Mouse (Mus musculus) forebrain, embryonic 15.5 days (tissue): ENCODE results near the gene Gipr. TPM values are rescaled to one million over a fixed set of nuclear protein-coding genes. Genes with fewer than 3 reads are reported as not detected.

Experiments used
- ATAC-seq: fragments of 200-750 bp; cut with Nextera tagmentation; replicated peaks from 2 replicates; pipeline ENCODE4 v1.8.0; 2017; ENCODE audit warnings: mild to moderate bottlenecking, moderate TSS enrichment, moderate library complexity
- H3K27ac ChIP-seq: fragments of 300-500 bp; sonication (generic); replicated peaks from 2 replicates; pipeline ENCODE4 v1.5.1; 2015; ENCODE audit warnings: mild to moderate bottlenecking, inconsistent platforms
- H3K27me3 ChIP-seq: fragments of 300-500 bp; sonication (generic); 2 replicates; pipeline ENCODE4 v1.6.1; 2015; ENCODE audit warnings: inconsistent platforms
- H3K36me3 ChIP-seq: fragments of 300-500 bp; sonication (generic); 2 replicates; pipeline ENCODE4 v1.6.1; 2015; ENCODE audit warnings: mild to moderate bottlenecking, inconsistent platforms
- H3K4me1 ChIP-seq: fragments of 300-500 bp; sonication (generic); 2 replicates; pipeline ENCODE4 v1.6.1; 2015; ENCODE audit warnings: inconsistent platforms
- H3K4me2 ChIP-seq: fragments of 300-500 bp; sonication (generic); replicated peaks from 2 replicates; pipeline ENCODE4 v1.6.1; 2015; ENCODE audit warnings: mild to moderate bottlenecking, inconsistent platforms
- H3K4me3 ChIP-seq: fragments of 300-500 bp; sonication (generic); 2 replicates; pipeline ENCODE4 v1.5.1; 2015; ENCODE audit warnings: mild to moderate bottlenecking, inconsistent platforms
- H3K9ac ChIP-seq: fragments of 300-500 bp; sonication (generic); replicated peaks from 2 replicates; pipeline ENCODE4 v1.6.1; 2015; ENCODE audit warnings: mild to moderate bottlenecking, inconsistent platforms
- H3K9me3 ChIP-seq: fragments of 300-500 bp; sonication (generic); 2 replicates; pipeline ENCODE4 v1.6.1; 2016; ENCODE audit warnings: inconsistent platforms
- WGBS: fragments of 180-500 bp; shearing (Covaris S2); methylation state at CpG from one replicate; pipeline ENCODE4 v1.1.7; 2015; ENCODE audit warnings: mixed read lengths; 5-methylcytosine and 5-hydroxymethylcytosine counted together
- polyA plus RNA-seq: library from polyadenylated mRNA; unstranded; fragments of >200 nt; fragmentation: Nextera tagmentation; extraction: Ambion mirVana; gene quantifications from 2 replicates; pipeline ENCODE4 v1.2.1, GENCODE M21; 2015

The Gipr gene
- polyA plus RNA-seq, 1 experiment from 2014 or later = 20.0 TPM

GRCm38 (mm10) chr7:19201660-19202059 is 35.7 kb upstream of the Gipr start:
- no peak for ATAC-seq
- Histone ChIP-seq H3K9ac (no peak overlapping the region), H3K4me1 (no peaks in the 10 kb centered on the region), H3K9me3 (no peaks in the 10 kb centered on the region), H3K27ac (no peak overlapping the region), H3K4me2 (no peak overlapping the region), H3K4me3 (no peak overlapping the region), H3K36me3 (peaks cover 58% of the 10 kb centered on the region), H3K27me3 (no peaks in the 10 kb centered on the region)
- WGBS = 63% methylated on average over 15 of the region's 15 CpGs

GRCm38 (mm10) chr7:19197985-19198384 is 32.1 kb upstream of the Gipr start:
- peaks cover 65% of the 10 kb centered on the region for H3K36me3 ChIP-seq
- 34% methylated on average over 2 of the region's 2 CpGs for WGBS
- ATAC-seq = no peak

GRCm38 (mm10) chr7:19196676-19197075 is 30.7 kb upstream of the Gipr start:
- Histone ChIP-seq H3K4me2 (no peak overlapping the region), H3K36me3 (peaks cover 64% of the 10 kb centered on the region), H3K27me3 (no peaks in the 10 kb centered on the region), H3K9ac (no peak overlapping the region), H3K4me3 (no peak overlapping the region), H3K9me3 (no peaks in the 10 kb centered on the region), H3K4me1 (no peaks in the 10 kb centered on the region), H3K27ac (no peak overlapping the region)
- 65% methylated on average over 6 of the region's 6 CpGs for WGBS
- no peak for ATAC-seq

More at GRCm38 (mm10) chr7:19197985-19198384, 32.1 kb upstream of the Gipr start:
- Histone ChIP-seq H3K4me1 (no peaks in the 10 kb centered on the region), H3K27me3 (no peaks in the 10 kb centered on the region), H3K4me2 (no peak overlapping the region), H3K9ac (no peak overlapping the region), H3K4me3 (no peak overlapping the region), H3K27ac (no peak overlapping the region), H3K9me3 (no peaks in the 10 kb centered on the region)

- Histone ChIP-seq H3K9me3 (no peaks in the 10 kb centered on the region), H3K9ac (no peak overlapping the region), H3K4me3 (no peak overlapping the region), H3K4me1 (no peaks in the 10 kb centered on the region), H3K36me3 (peaks cover 63% of the 10 kb centered on the region), H3K27ac (no peak overlapping the region), H3K27me3 (no peaks in the 10 kb centered on the region), H3K4me2 (no peak overlapping the region)
- WGBS = 98% methylated on average over 4 of the region's 4 CpGs
- ATAC-seq = no peak
These were observed 28.7 kb upstream of the Gipr start for GRCm38 (mm10) chr7:19194676-19195075.

GRCm38 (mm10) chr7:19184758-19185157 is 18.8 kb upstream of the Gipr start:
- Histone ChIP-seq H3K4me3 (no peak overlapping the region), H3K9ac (no peak overlapping the region), H3K4me1 (peaks cover 30% of the 10 kb centered on the region), H3K27ac (peak overlapping the region; percentile 73), H3K4me2 (no peak overlapping the region), H3K36me3 (peaks cover 28% of the 10 kb centered on the region), H3K9me3 (no peaks in the 10 kb centered on the region), H3K27me3 (0 out of 2 replicates have a peak, but pooled peaks cover 6% of the 10 kb centered on the region)
- peak; percentile 49; the same call in 1 of the 2 replicates for ATAC-seq
- 30% methylated on average over 6 of the region's 6 CpGs for WGBS

DNA sequence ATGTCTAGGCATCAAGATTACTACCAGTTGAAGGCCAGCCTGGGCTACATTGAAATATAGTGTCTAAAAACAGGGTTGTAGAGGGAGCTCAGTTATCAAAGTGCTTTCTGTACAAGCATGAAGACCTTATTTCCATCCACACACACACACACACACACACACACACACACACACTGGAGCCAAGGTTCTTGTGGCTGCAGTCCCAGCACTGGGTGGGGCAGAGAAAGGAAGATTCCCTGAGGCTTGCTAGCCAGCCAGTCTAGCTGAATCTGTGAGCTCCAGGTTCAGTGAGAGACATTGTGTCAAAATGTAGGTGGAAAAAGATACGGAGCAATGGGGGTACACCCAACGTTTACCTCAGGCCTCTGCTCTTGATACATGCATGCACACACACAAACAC is 18.3 kb upstream of the Gipr start:
- 55% methylated on average over 2 of the region's 2 CpGs for WGBS
- Histone ChIP-seq H3K36me3 (peaks cover 28% of the 10 kb centered on the region), H3K9me3 (no peaks in the 10 kb centered on the region), H3K27me3 (0 out of 2 replicates have a peak, but pooled peaks cover 6% of the 10 kb centered on the region), H3K4me3 (no peak overlapping the region), H3K4me1 (peaks cover 36% of the 10 kb centered on the region), H3K27ac (peak overlapping the region; percentile 73), H3K4me2 (no peak overlapping the region), H3K9ac (no peak overlapping the region)
- ATAC-seq = no peak

GRCm38 (mm10) chr7:19180862-19181429 is 15.0 kb upstream of the Gipr start:
- WGBS = 2% methylated on average over 25 of the region's 27 CpGs
- Histone ChIP-seq H3K36me3 (peaks cover 13% of the 10 kb centered on the region; the same call in 1 of the 2 replicates), H3K27me3 (peaks cover 20% of the 10 kb centered on the region), H3K4me1 (peaks cover 59% of the 10 kb centered on the region), H3K9ac (peak overlapping the region; percentile 34), H3K4me3 (peak overlapping the region; percentile 37), H3K4me2 (peak overlapping the region; percentile 43), H3K9me3 (no peaks in the 10 kb centered on the region), H3K27ac (no peak overlapping the region)
- no peak for ATAC-seq

DNA sequence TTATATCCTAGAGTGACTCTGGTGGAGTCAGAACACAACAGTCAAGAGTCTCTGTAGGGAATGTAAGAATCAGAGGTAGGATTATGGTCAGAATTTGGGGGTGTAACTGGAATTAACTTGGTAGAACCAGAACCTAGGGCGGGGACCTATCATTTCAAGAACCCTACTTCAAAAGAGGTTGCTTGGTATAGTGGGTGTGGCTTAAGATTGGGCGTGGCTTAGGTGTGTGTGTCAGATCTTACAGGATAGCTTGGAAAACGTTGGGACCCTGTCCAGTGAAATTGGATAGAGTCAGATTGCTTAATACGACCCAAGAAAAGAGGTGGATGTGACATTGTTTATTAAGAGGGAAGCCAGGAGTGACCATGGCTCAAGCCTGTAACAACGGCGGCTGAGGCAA is 14.0 kb upstream of the Gipr start:
- no peak for ATAC-seq
- Histone ChIP-seq H3K9ac (no peak overlapping the region), H3K4me1 (peaks cover 55% of the 10 kb centered on the region), H3K4me3 (peak overlapping the region; percentile 76; the same call in 1 of the 2 replicates), H3K27ac (no peak overlapping the region), H3K27me3 (peaks cover 20% of the 10 kb centered on the region), H3K4me2 (peak overlapping the region; percentile 70; the same call in 1 of the 2 replicates), H3K36me3 (peaks cover 13% of the 10 kb centered on the region; the same call in 1 of the 2 replicates), H3K9me3 (no peaks in the 10 kb centered on the region)
- WGBS = 47% methylated on average over 6 of the region's 6 CpGs

DNA sequence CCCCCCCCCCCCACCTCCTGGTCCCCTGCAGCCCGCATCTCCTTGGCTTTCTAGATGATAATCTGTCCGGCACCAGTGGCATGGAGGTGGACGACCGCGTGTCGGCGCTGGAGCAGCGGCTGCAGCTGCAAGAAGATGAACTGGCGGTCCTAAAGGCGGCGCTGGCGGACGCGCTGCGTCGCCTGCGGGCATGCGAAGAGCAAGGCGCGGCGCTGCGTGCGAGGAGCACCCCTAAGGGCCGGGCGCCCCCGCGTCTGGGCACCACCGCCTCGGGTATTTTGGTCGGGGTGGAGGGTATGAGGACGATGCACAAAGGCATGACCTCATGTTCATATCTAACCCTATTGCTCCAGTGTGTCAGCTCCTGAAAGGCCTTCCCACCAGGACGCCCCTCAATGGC is 13.2 kb upstream of the Gipr start:
- H3K36me3 ChIP-seq = peaks cover 13% of the 10 kb centered on the region; the same call in 1 of the 2 replicates
- H3K4me3 ChIP-seq = peak overlapping the region; percentile 76
- H3K27me3 ChIP-seq = peaks cover 20% of the 10 kb centered on the region
- no peak for ATAC-seq
- H3K9ac ChIP-seq = peak overlapping the region; percentile 27
- H3K4me1 ChIP-seq = peaks cover 48% of the 10 kb centered on the region
- no peaks in the 10 kb centered on the region for H3K9me3 ChIP-seq
- 1% methylated on average over 32 of the region's 32 CpGs for WGBS
- H3K4me2 ChIP-seq = peak overlapping the region; percentile 70
- no peak overlapping the region for H3K27ac ChIP-seq

- Histone ChIP-seq H3K27me3 (peaks cover 20% of the 10 kb centered on the region), H3K4me3 (peak overlapping the region; percentile 76), H3K4me1 (peaks cover 45% of the 10 kb centered on the region), H3K36me3 (peaks cover 8% of the 10 kb centered on the region; the same call in 1 of the 2 replicates), H3K9ac (peak overlapping the region; percentile 29), H3K9me3 (no peaks in the 10 kb centered on the region), H3K27ac (no peak overlapping the region), H3K4me2 (peak overlapping the region; percentile 70)
- WGBS = 8% methylated on average over 27 of the region's 27 CpGs
- no peak for ATAC-seq
These were observed 12.6 kb upstream of the Gipr start for GRCm38 (mm10) chr7:19178443-19179092.

DNA sequence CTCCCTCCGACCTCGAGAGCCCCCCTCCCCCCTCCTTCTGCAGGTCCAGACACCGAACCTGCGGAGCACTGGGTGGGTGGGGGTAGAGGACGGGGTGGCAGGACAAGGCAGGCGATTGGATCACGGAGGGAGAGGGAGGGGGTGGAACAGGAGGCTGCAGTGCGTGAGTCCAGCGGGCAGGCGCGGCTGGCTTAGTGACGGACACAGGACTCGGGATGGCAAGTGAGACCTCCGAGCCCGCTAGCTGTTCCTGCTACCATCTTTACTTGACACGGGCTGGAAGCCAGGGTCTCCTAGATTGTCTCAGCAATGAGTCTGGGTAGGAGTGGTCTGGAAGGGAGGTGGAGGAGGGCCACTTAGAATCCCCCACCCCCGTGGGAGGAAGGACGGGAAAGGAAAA is 12.1 kb upstream of the Gipr start:
- ATAC-seq = no peak
- H3K9me3 ChIP-seq = no peaks in the 10 kb centered on the region
- H3K27ac ChIP-seq = no peak overlapping the region
- 9% methylated on average over 18 of the region's 18 CpGs for WGBS
- peaks cover 46% of the 10 kb centered on the region for H3K4me1 ChIP-seq
- peak overlapping the region; percentile 76 for H3K4me3 ChIP-seq
- H3K9ac ChIP-seq = peak overlapping the region; percentile 29
- peak overlapping the region; percentile 70 for H3K4me2 ChIP-seq
- peaks cover 20% of the 10 kb centered on the region for H3K27me3 ChIP-seq
- 0 out of 2 replicates have a peak, but pooled peaks cover 5% of the 10 kb centered on the region for H3K36me3 ChIP-seq

GRCm38 (mm10) chr7:19177216-19177615 is 11.3 kb upstream of the Gipr start:
- WGBS = 71% methylated on average over 7 of the region's 7 CpGs
- no peak for ATAC-seq
- H3K36me3 ChIP-seq = 0 out of 2 replicates have a peak, but pooled peaks cover 5% of the 10 kb centered on the region
- peaks cover 20% of the 10 kb centered on the region for H3K27me3 ChIP-seq
- peaks cover 54% of the 10 kb centered on the region for H3K4me1 ChIP-seq
- peak overlapping the region; percentile 76 for H3K4me3 ChIP-seq
- peak overlapping the region; percentile 87; the same call in 1 of the 2 replicates for H3K27ac ChIP-seq
- H3K4me2 ChIP-seq = peak overlapping the region; percentile 70
- no peaks in the 10 kb centered on the region for H3K9me3 ChIP-seq
- H3K9ac ChIP-seq = peak overlapping the region; percentile 71
